Mouse (Mus musculus) v-Abl transformed pro-B cells (cell line): ENCODE data around the gene Rnaseh2c.

Source experiments
- in situ Hi-C, 2 experiments: fragments of 400-800 bp; cut with MboI; formaldehyde crosslinking; loops; one replicate each; pipeline ENCODE4 v1.15.1; 2025; ENCODE audit not compliant: unreplicated experiment in 2 of 2

Rnaseh2c gene

GRCm38 (mm10) chr19:5625311-5625710, 23.6 kb downstream of the Rnaseh2c start:
- in situ Hi-C loops, result no loop called here

- in situ Hi-C loops, result no loop called here
Measured at GRCm38 (mm10) chr19:5629907-5630306, 28.2 kb downstream of the Rnaseh2c start.

GRCm38 (mm10) chr19:5632120-5632519, 30.4 kb downstream of the Rnaseh2c start:
- in situ Hi-C loops, result no loop called here

GRCm38 (mm10) chr19:5636036-5636570, 34.4 kb downstream of the Rnaseh2c start:
- in situ Hi-C loops, result no loop called here

- in situ Hi-C loops, result no loop called here
Measured at GRCm38 (mm10) chr19:5636571-5637041, 34.9 kb downstream of the Rnaseh2c start.

- in situ Hi-C loops, result no loop called here
Measured at GRCm38 (mm10) chr19:5637069-5638047, 35.7 kb downstream of the Rnaseh2c start, which contains the start of gene Rela. TSS of gene Rela (plus strand) at chr19:5637483.

- in situ Hi-C loops, result no loop called here
Measured at GRCm38 (mm10) chr19:5638416-5639005, 36.8 kb downstream of the Rnaseh2c start.

GRCm38 (mm10) chr19:5640339-5640738, 38.7 kb downstream of the Rnaseh2c start:
- in situ Hi-C loops, result no loop called here

GRCm38 (mm10) chr19:5641021-5641420, 39.3 kb downstream of the Rnaseh2c start:
- in situ Hi-C loops, result no loop called here

- in situ Hi-C loops, result no loop called here
Measured at GRCm38 (mm10) chr19:5641641-5642040, 40.0 kb downstream of the Rnaseh2c start.

GRCm38 (mm10) chr19:5645280-5645679, 43.6 kb downstream of the Rnaseh2c start:
- in situ Hi-C loops, result no loop called here

- in situ Hi-C loops, result no loop called here
Measured at GRCm38 (mm10) chr19:5646731-5647330, 45.2 kb downstream of the Rnaseh2c start.

GRCm38 (mm10) chr19:5647791-5648190, 46.1 kb downstream of the Rnaseh2c start:
- in situ Hi-C loops, result no loop called here

GRCm38 (mm10) chr19:5648401-5649297, 47.0 kb downstream of the Rnaseh2c start:
- in situ Hi-C loops, result no loop called here

- in situ Hi-C loops, result no loop called here
Measured at GRCm38 (mm10) chr19:5649298-5649741, 47.6 kb downstream of the Rnaseh2c start.

GRCm38 (mm10) chr19:5651502-5652274, 50.0 kb downstream of the Rnaseh2c start:
- in situ Hi-C loops, result no loop called here

- in situ Hi-C loops, result no loop called here
Measured at GRCm38 (mm10) chr19:5652570-5652969, 50.9 kb downstream of the Rnaseh2c start.

GRCm38 (mm10) chr19:5653969-5654719, 52.5 kb downstream of the Rnaseh2c start:
- in situ Hi-C loops, result no loop called here
